Mouse (Mus musculus): ENCODE data around the gene Fam3b. TPM values are rescaled to one million over a fixed set of nuclear protein-coding genes. Genes with fewer than 3 reads are reported as not detected.

The Fam3b gene
- polyA plus RNA-seq, 1 experiment: not detected

- Histone ChIP-seq H3K4me3 (ENCODE audit: low read depth, low read length) (no peak overlapping the region), H3K27ac (ENCODE audit: insufficient read depth, low read length) (no peak overlapping the region), H3K36me3 (ENCODE audit: control insufficient read depth, insufficient read depth, low read length, poor library complexity, severe bottlenecking) (no peaks in the 10 kb centered on the region), H3K9me3 (replicated peaks; ENCODE audit: control insufficient read depth, insufficient read depth, low read length, poor library complexity, severe bottlenecking) (no peaks in the 10 kb centered on the region), H3K4me1 (ENCODE audit: control insufficient read depth, insufficient read depth, low read length) (no peaks in the 10 kb centered on the region), H3K9ac (ENCODE audit: low read depth, poor library complexity, severe bottlenecking) (no peak overlapping the region), H3K27me3 (ENCODE audit: control insufficient read depth, insufficient read depth, low read length, poor library complexity, severe bottlenecking) (no peaks in the 10 kb centered on the region)
- TF ChIP-seq EP300 (IDR thresholded peaks at IDR 0.05; ENCODE audit: insufficient read depth, low read depth, low read length) (no peak), CTCF (IDR thresholded peaks at IDR 0.05; ENCODE audit: low read depth, low read length) (no peak), POLR2A (IDR thresholded peaks at IDR 0.05; ENCODE audit: insufficient read depth, low read length) (no peak)
Measured at GRCm38 (mm10) chr16:97516341-97516740, 1.7 kb upstream of the Fam3b start.

GRCm38 (mm10) chr16:97512347-97512751 lies 2.3 kb downstream of the Fam3b start:
- Histone ChIP-seq H3K4me3 (ENCODE audit: low read depth, low read length) (no peak overlapping the region), H3K9me3 (replicated peaks; ENCODE audit: control insufficient read depth, insufficient read depth, low read length, poor library complexity, severe bottlenecking) (no peaks in the 10 kb centered on the region), H3K27ac (ENCODE audit: insufficient read depth, low read length) (no peak overlapping the region), H3K36me3 (ENCODE audit: control insufficient read depth, insufficient read depth, low read length, poor library complexity, severe bottlenecking) (no peaks in the 10 kb centered on the region), H3K9ac (ENCODE audit: low read depth, poor library complexity, severe bottlenecking) (no peak overlapping the region), H3K27me3 (ENCODE audit: control insufficient read depth, insufficient read depth, low read length, poor library complexity, severe bottlenecking) (no peaks in the 10 kb centered on the region), H3K4me1 (ENCODE audit: control insufficient read depth, insufficient read depth, low read length) (no peaks in the 10 kb centered on the region)
- TF ChIP-seq POLR2A (IDR thresholded peaks at IDR 0.05; ENCODE audit: insufficient read depth, low read length) (no peak), CTCF (IDR thresholded peaks at IDR 0.05; ENCODE audit: low read depth, low read length) (peak; percentile 61)

- Histone ChIP-seq H3K9me3 (replicated peaks; ENCODE audit: control insufficient read depth, insufficient read depth, low read length, poor library complexity, severe bottlenecking) (no peaks in the 10 kb centered on the region), H3K27ac (ENCODE audit: insufficient read depth, low read length) (no peak overlapping the region), H3K9ac (ENCODE audit: low read depth, poor library complexity, severe bottlenecking) (no peak overlapping the region), H3K36me3 (ENCODE audit: control insufficient read depth, insufficient read depth, low read length, poor library complexity, severe bottlenecking) (no peaks in the 10 kb centered on the region), H3K4me3 (ENCODE audit: low read depth, low read length) (no peak overlapping the region), H3K27me3 (ENCODE audit: control insufficient read depth, insufficient read depth, low read length, poor library complexity, severe bottlenecking) (no peaks in the 10 kb centered on the region), H3K4me1 (ENCODE audit: control insufficient read depth, insufficient read depth, low read length) (no peaks in the 10 kb centered on the region)
- TF ChIP-seq POLR2A (IDR thresholded peaks at IDR 0.05; ENCODE audit: insufficient read depth, low read length) (no peak), CTCF (IDR thresholded peaks at IDR 0.05; ENCODE audit: low read depth, low read length) (no peak), EP300 (IDR thresholded peaks at IDR 0.05; ENCODE audit: insufficient read depth, low read depth, low read length) (no peak)
Measured at GRCm38 (mm10) chr16:97511495-97511894, 3.1 kb downstream of the Fam3b start.

GRCm38 (mm10) chr16:97510849-97511248 lies 3.8 kb downstream of the Fam3b start:
- TF ChIP-seq CTCF (IDR thresholded peaks at IDR 0.05; ENCODE audit: low read depth, low read length): no peak
- TF ChIP-seq POLR2A (IDR thresholded peaks at IDR 0.05; ENCODE audit: insufficient read depth, low read length): no peak
- TF ChIP-seq EP300 (IDR thresholded peaks at IDR 0.05; ENCODE audit: insufficient read depth, low read depth, low read length): no peak
- Histone ChIP-seq H3K4me3 (ENCODE audit: low read depth, low read length) (no peak overlapping the region), H3K27ac (ENCODE audit: insufficient read depth, low read length) (no peak overlapping the region), H3K4me1 (ENCODE audit: control insufficient read depth, insufficient read depth, low read length) (no peaks in the 10 kb centered on the region), H3K27me3 (ENCODE audit: control insufficient read depth, insufficient read depth, low read length, poor library complexity, severe bottlenecking) (no peaks in the 10 kb centered on the region), H3K9ac (ENCODE audit: low read depth, poor library complexity, severe bottlenecking) (no peak overlapping the region), H3K36me3 (ENCODE audit: control insufficient read depth, insufficient read depth, low read length, poor library complexity, severe bottlenecking) (no peaks in the 10 kb centered on the region), H3K9me3 (replicated peaks; ENCODE audit: control insufficient read depth, insufficient read depth, low read length, poor library complexity, severe bottlenecking) (no peaks in the 10 kb centered on the region)

GRCm38 (mm10) chr16:97507783-97508182 lies 6.8 kb downstream of the Fam3b start:
- Histone ChIP-seq H3K9ac (ENCODE audit: low read depth, poor library complexity, severe bottlenecking) (no peak overlapping the region), H3K9me3 (replicated peaks; ENCODE audit: control insufficient read depth, insufficient read depth, low read length, poor library complexity, severe bottlenecking) (no peaks in the 10 kb centered on the region), H3K4me1 (ENCODE audit: control insufficient read depth, insufficient read depth, low read length) (no peaks in the 10 kb centered on the region), H3K27ac (ENCODE audit: insufficient read depth, low read length) (no peak overlapping the region), H3K27me3 (ENCODE audit: control insufficient read depth, insufficient read depth, low read length, poor library complexity, severe bottlenecking) (no peaks in the 10 kb centered on the region), H3K36me3 (ENCODE audit: control insufficient read depth, insufficient read depth, low read length, poor library complexity, severe bottlenecking) (no peaks in the 10 kb centered on the region), H3K4me3 (ENCODE audit: low read depth, low read length) (no peak overlapping the region)
- TF ChIP-seq POLR2A (IDR thresholded peaks at IDR 0.05; ENCODE audit: insufficient read depth, low read length): no peak
- TF ChIP-seq CTCF (IDR thresholded peaks at IDR 0.05; ENCODE audit: low read depth, low read length): no peak
- no peak for TF ChIP-seq EP300 (IDR thresholded peaks at IDR 0.05; ENCODE audit: insufficient read depth, low read depth, low read length)

GRCm38 (mm10) chr16:97504793-97505192 lies 9.8 kb downstream of the Fam3b start:
- Histone ChIP-seq H3K9ac (ENCODE audit: low read depth, poor library complexity, severe bottlenecking) (no peak overlapping the region), H3K27me3 (ENCODE audit: control insufficient read depth, insufficient read depth, low read length, poor library complexity, severe bottlenecking) (no peaks in the 10 kb centered on the region), H3K9me3 (replicated peaks; ENCODE audit: control insufficient read depth, insufficient read depth, low read length, poor library complexity, severe bottlenecking) (no peaks in the 10 kb centered on the region), H3K27ac (ENCODE audit: insufficient read depth, low read length) (no peak overlapping the region), H3K4me1 (ENCODE audit: control insufficient read depth, insufficient read depth, low read length) (no peaks in the 10 kb centered on the region), H3K36me3 (ENCODE audit: control insufficient read depth, insufficient read depth, low read length, poor library complexity, severe bottlenecking) (no peaks in the 10 kb centered on the region), H3K4me3 (ENCODE audit: low read depth, low read length) (no peak overlapping the region)
- no peak for TF ChIP-seq CTCF (IDR thresholded peaks at IDR 0.05; ENCODE audit: low read depth, low read length)
- TF ChIP-seq EP300 (IDR thresholded peaks at IDR 0.05; ENCODE audit: insufficient read depth, low read depth, low read length): no peak
- TF ChIP-seq POLR2A (IDR thresholded peaks at IDR 0.05; ENCODE audit: insufficient read depth, low read length): no peak

Data from ES-Bruce4 (cell line).